Mouse (Mus musculus) mouse embryonic stem cell (cell line): ENCODE results near the gene Gjd2.

Source experiments
- in situ Hi-C, 2 experiments: fragments of 300-500 bp; cut with MboI; formaldehyde crosslinking; loops; 1 replicate in 1 of 2; 3 replicates in 1 of 2; pipeline ENCODE4 v1.14.3; 2019 to 2020; ENCODE audit warnings: low sequenced_read_pairs in 2 of 2, low pct_unique_long_range_greater_than_20kb in 1 of 2, mixed read lengths in 1 of 2; ENCODE audit not compliant: unreplicated experiment in 1 of 2

The Gjd2 gene

GRCm38 (mm10) chr2:114018136-114018535 lies 4.7 kb upstream of the Gjd2 start:
- in situ Hi-C loops: no loop called here

GRCm38 (mm10) chr2:114014839-114015238 lies 1.4 kb upstream of the Gjd2 start:
- in situ Hi-C loops: no loop called here

DNA sequence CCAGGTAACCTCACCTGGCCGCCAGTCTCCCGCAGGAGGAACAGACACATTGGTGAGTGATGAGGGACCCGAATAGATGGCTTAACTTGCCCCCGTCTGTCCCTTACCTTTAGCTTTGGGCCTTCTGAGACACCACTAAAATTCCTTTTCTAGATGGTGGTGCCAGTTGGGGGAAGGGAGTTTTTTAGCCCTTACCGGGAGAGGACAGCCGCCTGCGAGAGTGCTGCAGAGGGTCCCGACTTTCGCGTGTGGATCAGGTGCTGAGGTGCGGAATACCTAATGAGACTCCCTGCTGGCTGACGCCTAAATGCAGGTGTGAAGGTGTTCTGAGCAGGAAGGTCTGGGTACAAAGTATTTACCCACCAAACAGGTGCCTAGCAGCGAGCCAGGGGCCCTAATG lies 427 bp upstream of the Gjd2 start:
- in situ Hi-C loops: no loop called here

- in situ Hi-C loops: no loop called here
Measured at GRCm38 (mm10) chr2:114012749-114013211, 639 bp downstream of the Gjd2 start.

DNA sequence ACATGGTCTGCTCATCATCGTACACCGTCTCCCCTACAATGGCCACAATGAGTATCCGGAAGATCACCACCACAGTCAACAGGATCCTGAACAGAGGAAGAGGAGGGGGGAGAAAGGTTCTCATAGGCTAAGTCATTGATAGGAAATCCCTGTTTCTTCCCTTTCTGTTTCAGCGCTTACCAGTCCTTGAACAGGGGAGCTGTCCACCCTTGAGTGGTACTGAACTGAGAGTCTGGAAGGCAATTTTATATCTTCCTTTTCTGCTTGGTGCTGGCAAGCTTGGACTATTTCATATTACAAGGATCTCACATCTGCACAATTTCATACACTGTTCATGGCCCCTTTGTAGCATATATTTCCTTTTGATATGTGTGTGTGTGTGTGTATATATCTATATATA lies 1.6 kb downstream of the Gjd2 start:
- in situ Hi-C loops: no loop called here

- in situ Hi-C loops: no loop called here
Measured at GRCm38 (mm10) chr2:114008321-114008720, 5.1 kb downstream of the Gjd2 start.

DNA sequence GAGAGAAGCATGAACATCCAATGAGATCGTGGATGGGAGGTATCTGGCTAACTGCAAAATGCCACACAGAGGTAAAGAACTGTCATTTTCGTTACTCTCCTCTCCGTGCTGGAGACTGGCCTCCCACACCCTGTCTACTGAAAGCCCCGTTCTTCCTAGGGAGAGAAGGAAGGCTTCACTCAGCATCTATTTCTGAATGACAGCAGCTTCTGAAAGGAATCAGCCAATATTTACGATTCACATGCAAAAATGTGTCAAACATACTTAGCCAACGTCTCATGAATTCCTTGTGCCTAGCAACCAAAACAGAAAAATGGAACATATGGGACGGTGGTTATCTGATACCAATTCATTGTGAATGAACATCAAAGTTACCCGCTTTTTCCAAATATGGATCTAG lies 15.9 kb downstream of the Gjd2 start:
- in situ Hi-C loops: no loop called here

- in situ Hi-C loops: no loop called here
Measured at GRCm38 (mm10) chr2:113996930-113997329, 16.5 kb downstream of the Gjd2 start.

DNA sequence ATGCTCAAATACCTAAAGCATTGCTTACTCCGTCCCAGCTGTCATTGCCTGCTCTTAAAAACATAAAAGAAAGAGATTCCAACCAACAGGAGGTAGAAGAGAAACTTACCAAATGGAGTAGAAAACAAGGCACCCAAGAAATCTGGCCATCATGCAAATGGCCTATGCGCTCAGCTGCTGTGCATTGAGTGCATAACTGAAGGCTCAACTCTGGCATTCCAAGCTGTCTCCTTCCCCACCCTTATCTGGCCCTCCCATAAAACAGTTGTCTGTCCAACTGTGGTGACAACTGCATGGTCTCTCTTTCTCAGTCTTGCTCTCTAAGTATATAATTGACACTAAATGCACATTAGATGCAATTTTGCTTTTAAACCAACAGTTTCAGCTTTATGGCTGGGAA lies 28.5 kb downstream of the Gjd2 start:
- in situ Hi-C loops: no loop called here

DNA sequence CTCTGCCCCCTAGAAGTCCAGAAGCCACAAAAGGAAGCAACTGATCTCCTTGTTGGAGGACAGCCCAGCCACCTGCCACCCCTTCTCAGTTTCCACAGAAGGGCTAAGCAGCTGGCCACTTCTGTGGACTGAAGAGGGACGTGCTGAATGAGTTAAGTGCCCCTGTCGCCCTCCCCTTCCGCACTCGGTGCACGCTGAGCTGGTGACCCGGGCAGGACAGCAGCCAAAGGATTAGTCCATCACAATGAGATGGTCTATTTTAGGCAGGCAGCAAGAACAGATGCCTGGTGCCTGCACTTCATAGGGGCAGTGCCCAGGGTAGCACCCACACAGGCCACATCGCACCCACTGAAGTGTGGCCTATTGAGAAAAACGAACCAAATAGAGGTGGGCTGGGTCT lies 32.8 kb downstream of the Gjd2 start:
- in situ Hi-C loops: no loop called here

GRCm38 (mm10) chr2:113978151-113978771 lies 35.2 kb downstream of the Gjd2 start:
- in situ Hi-C loops: no loop called here

GRCm38 (mm10) chr2:113973950-113974349 lies 39.5 kb downstream of the Gjd2 start:
- in situ Hi-C loops: no loop called here

- in situ Hi-C loops: no loop called here
Measured at GRCm38 (mm10) chr2:113966421-113966820, 47.0 kb downstream of the Gjd2 start.
